Mouse (Mus musculus): ENCODE data around the gene Atrip.
A peak's percentile ranks its signal among the peaks of the same experiment; 100 is the strongest.

GRCm38 (mm10) chr9:109054712-109055111 is 19.2 kb downstream of the Atrip start:
- TF ChIP-seq POLR2A (IDR thresholded peaks at IDR 0.05; ENCODE audit: borderline replicate concordance, insufficient read depth, low read length) (peak; percentile 52; the same call in 1 of the 2 replicates), CTCF (IDR thresholded peaks at IDR 0.05; ENCODE audit: borderline replicate concordance, insufficient read depth, low read depth, low read length) (no peak)

All from cerebellum, adult 2 months (tissue).